Mouse (Mus musculus) cerebellum, postnatal 10 days (tissue): ENCODE results near the gene Lmna.

Experiments used
- DNase-seq, 2 experiments: peaks; one replicate each; pipeline ENCODE4 v3.0.0; 2021; ENCODE audit warnings: mixed read lengths in 2 of 2

The Lmna gene

DNA sequence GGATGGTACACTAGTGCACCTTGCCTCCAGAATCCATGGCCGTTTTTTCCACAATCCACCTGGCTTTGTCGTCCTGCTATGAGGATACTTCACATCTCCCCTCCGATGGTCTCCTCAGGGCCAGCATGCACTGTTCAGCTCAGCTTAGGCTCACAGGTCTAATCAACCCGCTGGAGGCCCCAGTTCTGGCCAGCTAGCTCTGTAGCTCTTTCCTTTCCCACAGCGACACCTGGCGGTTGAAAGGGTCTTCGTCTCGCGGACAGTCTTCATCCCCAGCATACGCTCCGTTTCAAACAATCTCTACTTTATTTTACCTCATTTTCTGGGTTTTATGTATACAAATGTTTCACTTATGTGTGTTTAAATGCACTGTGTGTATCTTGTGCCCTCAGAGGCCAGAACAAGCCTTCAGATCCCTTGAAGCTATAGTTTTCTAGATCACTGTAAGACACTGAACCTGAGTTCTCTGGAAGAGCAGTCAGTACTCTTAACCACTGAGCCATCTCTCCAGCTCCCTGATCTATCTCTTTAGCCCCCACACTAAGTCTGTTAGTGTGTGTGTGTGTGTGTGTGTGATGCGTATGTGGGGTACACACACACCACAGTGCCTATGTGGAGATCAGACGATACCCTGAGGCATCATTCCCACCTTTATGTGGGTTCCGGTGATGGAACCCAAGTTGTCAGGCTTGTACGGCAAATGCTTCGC lies 42.5 kb downstream of the Lmna start:
- peak; percentile 97 to 99 for DNase-seq

GRCm38 (mm10) chr3:88465127-88465526 lies 44.6 kb downstream of the Lmna start:
- no peak for DNase-seq

GRCm38 (mm10) chr3:88464425-88464824 lies 45.3 kb downstream of the Lmna start:
- no peak for DNase-seq

DNA sequence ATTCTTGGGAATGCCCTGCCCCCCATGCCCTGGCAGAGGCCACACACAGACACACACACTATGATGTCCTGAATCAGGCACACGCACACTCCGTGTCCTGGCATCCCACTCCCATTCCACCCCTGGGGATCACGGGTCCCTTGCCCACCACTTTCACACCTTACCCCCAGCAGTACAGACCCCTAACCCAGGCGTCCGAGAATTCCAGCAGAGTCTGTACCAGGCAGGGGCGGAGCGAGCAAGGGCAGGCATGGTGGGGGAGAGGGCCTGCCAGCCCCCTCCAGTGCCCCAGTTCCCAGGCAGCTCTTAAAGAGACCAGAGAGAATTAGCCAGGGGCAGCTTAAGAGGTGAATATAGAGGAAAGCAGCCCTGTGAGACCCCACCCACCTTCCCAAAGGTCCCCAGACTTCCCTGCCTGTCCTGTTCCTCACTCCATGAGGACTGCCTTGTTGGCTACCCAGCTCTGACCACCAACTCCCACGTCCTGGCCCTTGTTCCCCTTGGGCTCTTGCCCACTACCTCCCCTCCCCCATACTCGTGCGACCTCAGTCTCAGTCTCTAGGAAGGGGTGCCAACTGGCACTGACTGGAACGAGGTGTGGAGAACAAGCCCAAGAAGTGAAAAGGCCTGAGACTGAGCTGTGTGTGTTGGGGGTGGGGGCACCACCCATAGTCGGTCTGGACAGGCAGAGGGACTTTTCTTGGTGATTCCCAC lies 48.6 kb downstream of the Lmna start, which contains the start of gene Sema4a:
TSS of gene Sema4a (minus strand) at position 200 of the 714 bp plus-strand sequence.
- DNase-seq = peak; percentile 67 to 71

- DNase-seq = no peak
Observed at GRCm38 (mm10) chr3:88460029-88460428, 49.7 kb downstream of the Lmna start.

DNA sequence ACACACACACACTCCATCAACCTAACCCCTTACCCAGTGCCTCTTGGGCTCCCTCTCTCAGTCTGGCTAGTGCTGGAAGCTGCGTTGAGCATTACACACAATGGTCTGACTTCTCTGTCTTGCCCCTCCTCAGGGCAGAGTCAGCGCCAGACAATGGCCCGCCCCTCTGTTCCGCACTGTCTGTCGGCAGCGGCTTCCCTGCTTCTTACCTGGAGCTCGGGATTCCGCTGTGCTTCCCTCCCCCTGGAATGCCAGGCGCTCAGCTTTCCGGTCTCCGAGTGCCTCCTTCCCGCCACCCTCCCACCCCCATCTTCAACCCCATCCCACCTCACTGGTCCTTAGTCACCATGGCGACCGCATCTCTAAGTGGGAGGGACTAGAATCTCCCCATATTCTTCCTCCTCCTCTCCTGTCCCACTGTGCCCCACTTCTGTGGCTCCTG lies 51.0 kb downstream of the Lmna start:
- DNase-seq = peak in 1 of 2 experiments; percentile 55

- no peak for DNase-seq
Observed at GRCm38 (mm10) chr3:88456746-88457532, 52.8 kb downstream of the Lmna start.

- no peak for DNase-seq
Observed at GRCm38 (mm10) chr3:88456313-88456712, 53.4 kb downstream of the Lmna start.

- no peak for DNase-seq
Observed at GRCm38 (mm10) chr3:88455588-88456264, 54.0 kb downstream of the Lmna start.

GRCm38 (mm10) chr3:88454762-88455587 lies 54.8 kb downstream of the Lmna start:
- DNase-seq = no peak

- DNase-seq = no peak
Observed at GRCm38 (mm10) chr3:88453986-88454385, 55.8 kb downstream of the Lmna start.

DNA sequence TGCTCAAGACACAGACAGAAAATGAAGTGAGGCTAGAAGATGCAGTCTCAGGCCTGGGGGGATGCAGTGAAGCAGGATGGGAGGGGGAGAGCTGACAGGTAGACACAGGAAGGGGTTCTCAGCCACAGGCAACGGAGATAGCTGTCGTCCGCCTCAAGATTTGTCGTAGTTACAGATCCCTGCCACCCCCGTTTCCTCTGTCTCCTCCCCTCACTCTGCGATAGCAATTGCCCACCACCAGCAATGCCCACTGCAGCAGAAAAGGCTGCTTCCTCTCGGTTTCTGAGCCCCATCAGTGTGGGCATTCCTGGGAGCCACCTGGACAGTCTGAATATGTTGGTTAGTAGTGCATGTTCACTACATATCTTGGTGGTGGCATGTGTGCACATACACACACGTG lies 56.4 kb downstream of the Lmna start:
- DNase-seq = no peak

GRCm38 (mm10) chr3:88452716-88453115 lies 57.0 kb downstream of the Lmna start:
- peak; percentile 71 to 75 for DNase-seq

DNA sequence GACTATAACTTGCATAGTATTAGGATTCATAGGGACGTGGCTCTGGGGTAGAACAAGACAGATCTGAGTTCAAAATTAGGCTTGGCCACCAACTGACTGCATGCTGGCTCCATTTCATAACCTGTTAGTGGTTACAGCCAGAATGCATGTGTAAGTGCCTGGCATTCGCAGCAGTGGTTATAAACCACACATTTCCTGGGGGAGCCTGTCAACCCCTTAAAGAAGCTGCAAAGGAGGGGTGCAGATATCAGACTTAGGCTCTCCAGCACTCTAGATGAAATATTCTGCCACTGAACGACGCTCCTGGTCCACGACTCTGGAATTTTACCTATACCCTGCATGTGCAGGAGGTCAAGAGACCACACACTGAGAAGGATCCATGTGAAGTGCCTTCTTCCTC lies 57.5 kb downstream of the Lmna start:
- no peak for DNase-seq

GRCm38 (mm10) chr3:88450379-88451131 lies 59.2 kb downstream of the Lmna start:
- peak in 1 of 2 experiments; percentile 45 for DNase-seq

- DNase-seq = peak; percentile 66 to 70
Observed at GRCm38 (mm10) chr3:88449395-88450023, 60.2 kb downstream of the Lmna start.

GRCm38 (mm10) chr3:88448443-88448842 lies 61.3 kb downstream of the Lmna start:
- no peak for DNase-seq

DNA sequence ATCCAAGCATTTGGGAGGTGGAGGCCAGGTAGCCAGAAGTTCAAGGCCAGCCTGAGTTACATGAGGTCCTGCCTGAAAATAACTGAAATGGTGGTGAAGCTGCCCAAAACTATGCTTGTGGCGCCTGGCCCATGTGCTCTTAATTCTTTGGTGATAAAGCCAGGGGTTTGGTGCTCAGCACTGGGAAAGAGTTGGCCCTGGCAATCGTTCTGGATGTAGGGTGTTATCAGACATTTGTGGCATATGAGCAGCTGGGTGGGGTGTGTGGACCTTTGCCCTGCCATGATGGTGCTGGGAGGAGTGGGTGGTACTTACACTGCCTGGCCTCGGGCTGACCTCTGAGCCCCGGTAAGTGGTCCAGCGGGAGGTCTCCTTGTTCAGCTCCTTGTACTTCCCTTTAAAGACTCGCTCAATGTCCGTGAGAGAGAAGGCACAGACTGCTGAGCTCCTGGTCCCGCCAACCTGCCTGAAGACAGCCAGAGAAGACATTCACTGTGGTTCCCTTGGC lies 62.0 kb downstream of the Lmna start:
- no peak for DNase-seq

GRCm38 (mm10) chr3:88446471-88447123 lies 63.2 kb downstream of the Lmna start:
- peak; percentile 45 to 60 for DNase-seq

- DNase-seq = no peak
Observed at GRCm38 (mm10) chr3:88442888-88443287, 66.9 kb downstream of the Lmna start.
